Mouse (Mus musculus): ENCODE measurements around the gene Ramp3. TPM values are rescaled to one million over a fixed set of nuclear protein-coding genes. Genes with fewer than 3 reads are reported as not detected.
"Not testable (repeated sequence)": the region's sequence is repeated elsewhere in the genome, so short reads cannot be mapped to it uniquely, and the experiment has no call there.

Ramp3 gene
- polyA plus RNA-seq, 1 experiment from 2014 or later = 6.0 TPM

DNA sequence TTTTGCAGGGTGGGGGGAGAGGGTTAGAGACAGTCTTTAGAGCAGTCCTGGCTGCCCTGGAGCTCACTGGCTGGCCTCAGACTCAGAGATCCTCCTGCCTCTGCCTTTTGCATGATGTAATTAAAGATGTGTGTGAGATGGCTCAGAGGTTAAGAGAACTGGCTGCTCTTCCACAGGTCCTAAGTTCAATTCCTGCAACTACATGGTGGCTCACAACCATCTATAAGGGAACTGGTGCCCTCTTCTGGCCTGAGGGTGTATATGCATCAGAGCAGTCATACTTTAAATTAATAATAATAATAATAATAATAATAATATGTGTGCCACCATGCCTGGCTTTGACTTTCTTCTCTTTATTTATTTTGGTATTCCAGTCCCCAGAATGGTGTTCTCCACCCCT, 28.7 kb upstream of the Ramp3 start:
- Histone ChIP-seq H3K9ac (ENCODE audit: low read length) (no peak overlapping the region), H3K27me3 (ENCODE audit: control insufficient read depth, insufficient read depth, low read length) (no peaks in the 10 kb centered on the region), H3K4me2 (ENCODE audit: low read depth, low read length) (no peak overlapping the region), H3K4me1 (ENCODE audit: control insufficient read depth, insufficient read depth, low read length) (peaks cover 9% of the 10 kb centered on the region), H3K36me3 (ENCODE audit: control insufficient read depth, insufficient read depth, low read length) (no peaks in the 10 kb centered on the region), H3K4me3 (replicated peaks; ENCODE audit: low read length) (no peak overlapping the region), H3K27ac (ENCODE audit: low read length) (no peak overlapping the region), H3K9me3 (replicated peaks; ENCODE audit: control insufficient read depth, low read length) (no peaks in the 10 kb centered on the region)
- no peak for ATAC-seq (ENCODE audit: insufficient read depth, low FRiP score)

DNA sequence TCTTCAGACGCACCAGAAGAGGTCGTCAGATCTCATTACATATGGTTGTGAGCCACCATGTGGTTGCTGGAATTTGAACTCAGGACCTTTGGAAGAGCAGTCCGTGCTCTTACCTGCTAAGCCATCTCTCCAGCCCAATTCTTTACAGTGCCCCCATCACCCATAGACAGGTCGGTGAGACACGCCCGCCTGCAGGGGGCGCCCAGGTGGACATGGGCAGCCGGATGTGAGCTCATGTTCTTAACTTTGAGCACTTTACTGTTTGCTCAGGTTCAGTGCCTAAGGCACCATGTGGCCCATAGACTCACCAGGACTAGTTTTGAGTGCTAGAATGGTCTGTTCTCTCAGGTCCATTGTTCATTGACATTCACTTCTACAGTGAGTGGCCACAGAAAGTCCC, 22.2 kb upstream of the Ramp3 start:
- Histone ChIP-seq H3K4me3 (replicated peaks; ENCODE audit: low read length) (no peak overlapping the region), H3K27ac (ENCODE audit: low read length) (no peak overlapping the region), H3K27me3 (ENCODE audit: control insufficient read depth, insufficient read depth, low read length) (no peaks in the 10 kb centered on the region), H3K4me2 (ENCODE audit: low read depth, low read length) (no peak overlapping the region), H3K9me3 (replicated peaks; ENCODE audit: control insufficient read depth, low read length) (no peaks in the 10 kb centered on the region), H3K9ac (ENCODE audit: low read length) (no peak overlapping the region), H3K4me1 (ENCODE audit: control insufficient read depth, insufficient read depth, low read length) (no peaks in the 10 kb centered on the region), H3K36me3 (ENCODE audit: control insufficient read depth, insufficient read depth, low read length) (no peaks in the 10 kb centered on the region)
- WGBS = 72% methylated on average over 8 of the region's 8 CpGs
- no peak for ATAC-seq (ENCODE audit: insufficient read depth, low FRiP score)

DNA sequence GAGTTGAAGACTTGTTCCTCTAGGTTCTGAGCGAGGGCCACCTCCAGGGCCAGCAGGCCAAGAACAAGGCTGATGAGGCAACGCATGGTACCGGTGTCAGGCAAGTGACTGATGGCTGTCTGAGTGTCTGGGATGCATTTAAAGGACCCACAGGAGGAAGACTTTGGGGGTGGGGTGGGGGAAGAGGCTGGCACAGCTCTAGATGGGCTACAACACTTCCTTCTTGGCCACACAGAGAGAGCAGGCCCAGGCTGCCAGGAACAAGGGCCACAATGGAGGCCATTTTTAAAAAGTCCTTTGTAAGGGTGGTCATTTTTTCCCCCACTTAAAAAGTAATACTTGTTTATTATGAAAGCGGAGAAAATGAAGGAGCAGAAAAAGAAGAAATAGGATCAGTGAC, 19.8 kb upstream of the Ramp3 start, which contains the start of gene Wap:
Gene Wap (minus strand): TSS at position 101 of the 400 bp plus-strand sequence.
- ATAC-seq (ENCODE audit: insufficient read depth, low FRiP score) = no peak
- Histone ChIP-seq H3K4me1 (ENCODE audit: control insufficient read depth, insufficient read depth, low read length) (no peaks in the 10 kb centered on the region), H3K27ac (ENCODE audit: low read length) (no peak within 1 kb of the TSS), H3K9ac (ENCODE audit: low read length) (no peak within 1 kb of the TSS), H3K4me3 (replicated peaks; ENCODE audit: low read length) (no peak within 1 kb of the TSS), H3K9me3 (replicated peaks; ENCODE audit: control insufficient read depth, low read length) (no peaks in the 10 kb centered on the region), H3K36me3 (ENCODE audit: control insufficient read depth, insufficient read depth, low read length) (no peaks in the 10 kb centered on the region), H3K27me3 (ENCODE audit: control insufficient read depth, insufficient read depth, low read length) (no peaks in the 10 kb centered on the region), H3K4me2 (ENCODE audit: low read depth, low read length) (no peak within 1 kb of the TSS)
- 84% methylated on average over 4 of the region's 4 CpGs for WGBS

DNA sequence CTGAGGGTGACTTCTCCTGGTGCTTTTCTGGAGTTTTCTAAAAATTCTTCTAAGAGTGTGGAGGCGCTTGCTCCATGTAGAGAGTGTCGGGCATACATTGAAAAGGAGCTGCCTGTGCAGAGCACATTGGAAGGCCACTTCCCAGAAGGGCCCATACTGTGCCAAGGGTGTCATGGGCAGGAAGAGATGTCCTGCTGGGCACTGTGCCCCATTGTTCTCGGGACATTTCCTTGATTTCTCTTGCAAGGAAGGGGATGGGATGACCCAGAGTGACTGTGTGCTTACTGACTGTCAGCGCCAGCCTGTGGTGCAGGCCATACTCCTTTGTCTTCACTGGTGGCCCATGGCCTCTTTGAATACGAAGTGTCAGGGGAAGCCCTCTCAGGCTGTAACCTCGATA, 19.2 kb upstream of the Ramp3 start:
- Histone ChIP-seq H3K4me2 (ENCODE audit: low read depth, low read length) (no peak overlapping the region), H3K9ac (ENCODE audit: low read length) (no peak overlapping the region), H3K9me3 (replicated peaks; ENCODE audit: control insufficient read depth, low read length) (no peaks in the 10 kb centered on the region), H3K27me3 (ENCODE audit: control insufficient read depth, insufficient read depth, low read length) (no peaks in the 10 kb centered on the region), H3K4me3 (replicated peaks; ENCODE audit: low read length) (no peak overlapping the region), H3K36me3 (ENCODE audit: control insufficient read depth, insufficient read depth, low read length) (no peaks in the 10 kb centered on the region), H3K27ac (ENCODE audit: low read length) (no peak overlapping the region), H3K4me1 (ENCODE audit: control insufficient read depth, insufficient read depth, low read length) (no peaks in the 10 kb centered on the region)
- 73% methylated on average over 6 of the region's 6 CpGs for WGBS
- no peak for ATAC-seq (ENCODE audit: insufficient read depth, low FRiP score)

DNA sequence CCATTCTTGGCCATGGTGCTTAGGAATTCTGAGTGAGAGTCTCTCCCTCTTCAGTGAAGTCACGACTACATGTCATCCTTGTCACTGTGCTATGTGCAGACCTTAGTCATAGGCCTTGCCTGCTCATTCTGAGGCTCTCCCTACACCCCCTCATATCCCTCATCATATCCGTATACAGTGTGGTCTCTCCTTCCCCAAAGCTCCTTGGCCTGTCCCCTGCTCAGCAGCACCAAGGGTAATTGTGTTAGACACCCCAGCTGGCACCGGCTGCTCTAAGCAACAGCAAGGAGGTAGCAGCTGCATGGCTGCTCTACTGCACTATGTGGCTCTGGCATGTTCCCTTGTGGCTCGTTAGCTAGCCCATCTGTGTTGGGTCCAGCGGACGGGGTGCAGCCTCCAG, 13.8 kb upstream of the Ramp3 start:
- Histone ChIP-seq H3K27me3 (ENCODE audit: control insufficient read depth, insufficient read depth, low read length) (no peaks in the 10 kb centered on the region), H3K4me3 (replicated peaks; ENCODE audit: low read length) (no peak overlapping the region), H3K36me3 (ENCODE audit: control insufficient read depth, insufficient read depth, low read length) (no peaks in the 10 kb centered on the region), H3K4me1 (ENCODE audit: control insufficient read depth, insufficient read depth, low read length) (no peaks in the 10 kb centered on the region), H3K9me3 (replicated peaks; ENCODE audit: control insufficient read depth, low read length) (no peaks in the 10 kb centered on the region), H3K27ac (ENCODE audit: low read length) (no peak overlapping the region), H3K9ac (ENCODE audit: low read length) (no peak overlapping the region), H3K4me2 (ENCODE audit: low read depth, low read length) (no peak overlapping the region)
- no peak for ATAC-seq (ENCODE audit: insufficient read depth, low FRiP score)
- 74% methylated on average over 6 of the region's 6 CpGs for WGBS

DNA sequence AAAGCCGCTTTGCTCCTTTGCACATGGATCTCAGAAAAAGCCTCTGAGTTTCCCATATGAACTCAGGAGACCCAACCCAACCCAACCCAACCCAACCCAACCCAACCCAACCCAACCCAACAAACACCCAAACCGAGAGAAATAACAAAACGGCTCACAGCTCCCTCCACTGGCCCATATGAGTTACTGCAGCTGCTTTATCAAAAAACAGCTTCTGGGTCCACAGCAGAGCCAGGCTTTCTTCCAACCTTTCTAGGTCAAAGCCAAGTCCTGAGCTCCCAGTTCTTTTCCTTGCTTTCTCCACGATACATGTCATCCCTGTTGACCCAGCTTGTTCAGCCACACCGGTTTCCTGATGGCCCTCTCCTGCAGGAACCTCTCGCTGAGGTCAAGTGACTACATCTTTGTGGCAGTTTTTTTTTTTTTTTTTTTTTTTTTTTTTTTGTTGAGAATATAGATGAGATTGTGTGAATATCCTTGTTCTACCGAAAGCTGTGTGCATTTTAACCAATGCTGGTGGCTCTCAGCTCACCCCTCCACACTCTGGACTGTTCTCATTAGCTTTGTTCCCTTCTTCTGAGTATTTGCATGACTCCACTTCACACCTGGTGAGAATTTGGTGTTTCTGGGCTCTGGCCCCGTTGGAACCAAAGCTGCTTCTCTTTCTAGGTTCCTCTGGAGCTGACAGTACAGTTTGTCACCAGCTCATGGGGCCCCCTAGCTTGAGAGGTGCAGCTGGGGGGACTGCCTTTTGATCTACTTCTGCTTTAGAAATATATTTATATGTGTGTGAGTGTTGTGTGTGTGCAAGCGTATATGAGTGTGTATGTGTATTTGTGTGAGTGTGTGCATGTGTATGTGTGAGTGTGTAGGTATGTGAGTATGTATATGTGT, 10.2 kb upstream of the Ramp3 start:
- no peak for ATAC-seq (ENCODE audit: insufficient read depth, low FRiP score)
- Histone ChIP-seq H3K9me3 (replicated peaks; ENCODE audit: control insufficient read depth, low read length) (no peaks in the 10 kb centered on the region), H3K36me3 (ENCODE audit: control insufficient read depth, insufficient read depth, low read length) (no peaks in the 10 kb centered on the region), H3K4me3 (replicated peaks; ENCODE audit: low read length) (no peak overlapping the region), H3K4me1 (ENCODE audit: control insufficient read depth, insufficient read depth, low read length) (no peaks in the 10 kb centered on the region), H3K4me2 (ENCODE audit: low read depth, low read length) (no peak overlapping the region), H3K27me3 (ENCODE audit: control insufficient read depth, insufficient read depth, low read length) (no peaks in the 10 kb centered on the region), H3K27ac (ENCODE audit: low read length) (no peak overlapping the region), H3K9ac (ENCODE audit: low read length) (no peak overlapping the region)
- 50% methylated on average over 9 of the region's 9 CpGs for WGBS

DNA sequence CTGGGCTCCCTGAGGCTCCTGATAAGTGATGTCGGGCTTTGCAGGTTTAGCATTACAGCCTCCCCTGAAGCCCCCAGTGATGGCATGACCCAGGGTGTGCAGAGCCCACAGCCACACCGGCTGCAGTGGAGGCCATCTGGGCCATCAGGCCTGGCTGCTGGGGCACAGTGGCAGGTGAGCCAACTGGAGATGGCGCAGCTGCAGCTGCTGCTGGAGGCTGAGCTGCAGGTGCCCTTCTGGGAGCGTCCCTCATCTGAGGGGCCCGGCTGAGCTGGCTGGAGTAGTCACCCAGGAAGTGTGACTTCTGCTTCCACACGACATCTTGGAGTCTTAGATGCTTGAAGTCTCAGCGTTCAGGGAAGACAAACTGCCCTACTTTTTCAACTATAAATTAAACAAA, 7.8 kb upstream of the Ramp3 start:
- H3K9ac ChIP-seq (ENCODE audit: low read length) = no peak overlapping the region
- no peak overlapping the region for H3K4me2 ChIP-seq (ENCODE audit: low read depth, low read length)
- no peak overlapping the region for H3K27ac ChIP-seq (ENCODE audit: low read length)
- no peak overlapping the region for H3K4me3 ChIP-seq (replicated peaks; ENCODE audit: low read length)
- no peaks in the 10 kb centered on the region for H3K9me3 ChIP-seq (replicated peaks; ENCODE audit: control insufficient read depth, low read length)
- H3K36me3 ChIP-seq (ENCODE audit: control insufficient read depth, insufficient read depth, low read length) = no peaks in the 10 kb centered on the region
- no peak for ATAC-seq (ENCODE audit: insufficient read depth, low FRiP score)
- WGBS = 58% methylated on average over 7 of the region's 7 CpGs
- no peaks in the 10 kb centered on the region for H3K4me1 ChIP-seq (ENCODE audit: control insufficient read depth, insufficient read depth, low read length)
- no peaks in the 10 kb centered on the region for H3K27me3 ChIP-seq (ENCODE audit: control insufficient read depth, insufficient read depth, low read length)

DNA sequence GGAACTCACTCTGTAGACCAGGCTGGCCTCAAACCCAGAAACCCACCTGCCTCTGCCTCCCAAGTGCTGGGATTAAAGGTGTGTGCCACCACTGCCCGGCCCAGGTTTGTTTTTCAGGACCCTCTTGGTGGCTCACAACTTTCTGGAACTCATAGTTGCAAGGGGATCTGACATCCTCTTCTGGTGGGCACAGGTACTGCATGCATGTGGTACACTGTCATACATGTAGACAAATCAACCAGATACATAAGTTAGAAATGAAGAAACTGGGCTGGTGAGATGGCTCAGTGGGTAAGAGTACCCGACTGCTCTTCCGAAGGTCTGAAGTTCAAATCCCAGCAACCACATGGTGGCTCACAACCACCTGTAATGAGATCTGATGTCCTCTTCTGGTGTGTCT, 5.3 kb upstream of the Ramp3 start:
- H3K9me3 ChIP-seq (replicated peaks; ENCODE audit: control insufficient read depth, low read length); H3K27ac ChIP-seq (ENCODE audit: low read length); H3K36me3 ChIP-seq (ENCODE audit: control insufficient read depth, insufficient read depth, low read length); H3K27me3 ChIP-seq (ENCODE audit: control insufficient read depth, insufficient read depth, low read length); H3K4me3 ChIP-seq (replicated peaks; ENCODE audit: low read length); H3K4me2 ChIP-seq (ENCODE audit: low read depth, low read length); H3K9ac ChIP-seq (ENCODE audit: low read length); H3K4me1 ChIP-seq (ENCODE audit: control insufficient read depth, insufficient read depth, low read length); ATAC-seq (ENCODE audit: insufficient read depth, low FRiP score): not testable (repeated sequence)
- 85% methylated on average over 3 of the region's 3 CpGs for WGBS

DNA sequence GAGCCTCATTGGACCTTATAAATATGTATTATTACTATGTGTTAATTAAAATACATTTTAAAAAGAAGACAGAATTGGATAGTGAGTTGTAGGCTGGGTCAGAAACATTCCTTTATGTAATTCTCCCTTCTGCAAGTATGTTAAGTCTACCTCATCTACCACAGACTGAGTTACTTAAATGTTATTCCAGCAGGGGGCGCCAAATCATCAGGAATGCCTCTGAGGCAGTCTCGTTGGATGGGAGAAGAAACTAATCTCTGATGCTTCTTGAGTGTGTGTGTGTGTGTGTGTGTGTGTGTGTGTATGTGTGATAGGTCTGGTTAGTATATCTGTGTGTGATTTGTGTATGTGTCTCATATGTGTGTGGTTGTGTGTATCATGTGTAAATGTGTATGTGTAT, 3.4 kb upstream of the Ramp3 start:
- H3K4me1 ChIP-seq (ENCODE audit: control insufficient read depth, insufficient read depth, low read length) = no peaks in the 10 kb centered on the region
- ATAC-seq (ENCODE audit: insufficient read depth, low FRiP score) = peak; percentile 41; the same call in 1 of the 2 replicates
- H3K4me2 ChIP-seq (ENCODE audit: low read depth, low read length) = no peak overlapping the region
- H3K9ac ChIP-seq (ENCODE audit: low read length) = no peak overlapping the region
- no peak overlapping the region for H3K27ac ChIP-seq (ENCODE audit: low read length)
- no peak overlapping the region for H3K4me3 ChIP-seq (replicated peaks; ENCODE audit: low read length)
- H3K27me3 ChIP-seq (ENCODE audit: control insufficient read depth, insufficient read depth, low read length) = no peaks in the 10 kb centered on the region
- no peaks in the 10 kb centered on the region for H3K36me3 ChIP-seq (ENCODE audit: control insufficient read depth, insufficient read depth, low read length)
- WGBS = 0% methylated on average over 2 of the region's 2 CpGs
- no peaks in the 10 kb centered on the region for H3K9me3 ChIP-seq (replicated peaks; ENCODE audit: control insufficient read depth, low read length)
